Mouse (Mus musculus) spleen, adult 12 weeks (tissue): ENCODE results near the gene Aff1.

Experiments
- DNase-seq: peaks from one replicate; pipeline ENCODE4 v3.0.0; 2022; ENCODE audit warnings: low spot score

Aff1 gene

DNA sequence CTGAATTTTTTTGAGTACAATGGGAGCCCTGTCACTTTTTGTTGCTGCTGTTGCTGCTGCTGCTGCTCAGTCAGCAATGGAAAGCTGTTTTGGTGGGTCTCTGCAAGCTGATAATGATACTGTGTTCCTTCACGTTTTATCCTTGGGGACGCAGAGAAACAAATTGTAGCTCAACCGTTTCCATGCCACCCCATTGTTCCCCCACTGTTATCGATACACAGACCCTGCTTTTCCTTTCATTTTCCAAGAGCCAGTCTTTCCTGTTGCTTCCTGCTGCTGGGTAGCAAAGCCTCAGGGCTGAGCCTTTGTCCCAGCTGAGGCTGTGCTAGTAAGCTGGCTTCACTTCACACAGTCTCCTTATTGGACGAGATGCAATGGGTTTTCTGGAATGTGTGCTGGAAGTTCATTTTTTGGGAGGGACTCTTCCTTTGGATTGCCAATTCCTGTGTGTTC lies 81.0 kb downstream of the Aff1 start:
- DNase-seq, result no peak

DNA sequence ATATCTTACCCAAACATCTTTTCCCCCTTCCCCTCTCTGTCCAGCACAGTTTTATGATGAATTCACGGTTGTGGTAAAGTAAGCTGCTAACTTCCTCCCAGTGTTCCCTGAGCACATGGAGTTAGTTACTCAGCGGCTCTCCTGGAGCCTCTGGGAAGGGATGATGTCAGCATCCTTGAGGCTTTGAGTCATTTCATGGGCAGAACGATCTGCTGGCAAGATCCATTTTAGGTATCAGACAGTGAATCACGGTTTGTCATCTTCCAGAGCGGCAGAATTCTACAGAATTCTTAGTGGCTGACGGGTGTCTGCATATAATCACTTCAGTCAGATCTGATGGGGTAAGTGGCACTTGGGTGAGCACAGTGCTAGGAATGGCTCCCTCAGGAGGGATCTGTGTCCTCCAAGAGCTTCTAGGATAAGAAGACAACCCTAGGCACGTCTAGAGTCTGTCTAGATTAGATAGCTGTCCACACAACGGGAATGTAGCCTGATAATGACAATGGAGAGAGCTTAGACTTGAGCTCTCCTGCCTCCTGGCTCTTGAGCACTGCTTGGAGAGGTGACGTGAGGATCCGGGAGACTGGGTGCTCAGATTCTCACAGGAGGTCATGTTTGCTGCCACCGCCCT lies 82.6 kb downstream of the Aff1 start:
- DNase-seq, result no peak

DNA sequence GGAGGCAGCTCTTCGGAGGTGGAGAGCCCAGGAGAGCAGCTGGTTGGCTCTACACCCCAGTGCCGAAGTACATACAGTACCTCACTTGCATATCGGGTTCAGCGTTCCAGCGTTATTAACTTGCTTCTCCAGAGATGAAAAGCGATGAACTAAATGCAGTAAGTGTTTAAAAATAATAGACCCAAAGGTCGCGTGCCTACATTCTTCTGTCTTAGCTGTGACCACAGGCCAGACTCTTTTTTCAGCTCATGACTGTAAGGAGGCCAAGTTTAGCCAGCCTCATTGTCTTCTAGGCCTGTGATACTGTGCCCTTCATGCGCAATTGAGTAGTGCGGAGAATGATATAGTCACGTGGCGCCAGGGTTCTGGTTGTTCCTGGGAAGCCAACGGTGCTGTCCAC lies 83.3 kb downstream of the Aff1 start:
- no peak for DNase-seq

DNA sequence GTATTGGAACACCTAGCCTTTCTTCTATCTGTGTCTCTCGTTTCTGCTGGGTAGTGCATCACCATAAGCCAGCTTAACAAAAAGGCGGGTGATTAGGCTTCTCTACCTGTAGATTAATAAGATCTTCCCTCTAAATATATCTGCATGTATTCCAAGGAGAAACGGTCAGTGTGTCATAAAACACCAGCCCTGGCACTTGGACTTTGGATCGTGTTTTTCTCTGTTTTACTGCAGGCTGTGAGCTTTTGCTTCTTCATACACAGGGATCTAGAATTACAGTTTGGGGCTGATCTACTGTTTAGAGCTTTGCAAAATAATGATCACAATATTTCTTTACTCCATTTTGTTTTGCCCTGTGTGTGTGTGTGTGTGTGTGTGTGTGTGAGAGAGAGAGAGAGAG lies 84.7 kb downstream of the Aff1 start:
- DNase-seq, result no peak

DNA sequence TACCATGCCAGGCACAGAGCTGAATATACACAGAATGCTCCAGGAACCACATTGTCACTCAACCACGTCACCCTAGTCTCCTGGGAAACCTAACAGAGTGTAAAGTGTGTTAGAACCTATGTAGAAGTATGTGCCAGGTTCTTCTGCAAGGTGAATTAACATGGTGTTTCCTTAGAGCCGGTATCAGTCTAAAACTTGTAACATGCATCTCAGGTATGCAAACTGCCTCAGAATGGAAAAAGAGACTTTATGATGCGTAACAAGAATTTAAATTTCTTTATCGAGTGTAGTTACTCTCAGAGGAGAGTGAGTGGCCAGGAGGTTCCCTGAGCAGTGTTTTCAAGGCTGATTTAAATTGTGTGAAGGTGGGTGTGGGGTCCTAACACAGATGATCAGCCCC lies 85.3 kb downstream of the Aff1 start:
- no peak for DNase-seq

DNA sequence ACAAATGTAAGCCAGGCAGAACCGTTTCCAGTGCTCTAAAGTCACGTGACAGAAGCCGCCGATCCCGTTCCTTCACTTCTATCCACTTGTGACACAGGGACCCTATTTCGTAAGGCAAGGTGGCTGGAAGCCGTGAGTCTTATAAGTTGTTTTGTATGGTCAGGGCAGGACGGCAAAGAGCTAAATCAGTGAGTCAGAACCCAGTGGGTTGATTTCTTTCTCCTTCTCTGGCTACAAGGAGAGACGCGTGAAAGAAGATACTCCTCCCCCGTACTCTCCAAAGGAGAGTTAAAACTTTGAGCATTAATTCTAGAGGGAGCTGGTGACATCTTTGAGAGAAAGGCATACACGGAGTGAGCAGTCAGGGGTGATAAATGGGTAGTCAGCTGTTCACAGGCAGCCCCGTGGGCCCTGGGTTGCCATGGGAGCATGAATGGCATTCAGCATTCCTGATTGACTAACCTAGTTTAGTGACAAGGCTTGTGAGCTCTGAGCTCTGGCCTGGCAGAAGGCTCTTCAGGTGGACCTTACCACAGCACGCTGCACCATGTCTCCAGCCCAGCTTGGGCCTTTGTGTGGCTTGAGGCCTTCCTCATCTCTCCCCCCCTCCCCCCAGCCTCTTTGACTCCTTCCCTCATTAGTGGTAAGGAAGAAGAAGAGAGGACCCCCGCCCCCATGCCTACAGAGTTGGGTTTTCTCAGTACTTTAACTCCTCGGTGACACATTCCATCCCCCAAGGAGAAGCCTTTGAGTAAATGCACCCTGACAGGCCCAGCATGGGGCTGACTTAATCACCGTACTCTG lies 86.3 kb downstream of the Aff1 start:
- no peak for DNase-seq

DNA sequence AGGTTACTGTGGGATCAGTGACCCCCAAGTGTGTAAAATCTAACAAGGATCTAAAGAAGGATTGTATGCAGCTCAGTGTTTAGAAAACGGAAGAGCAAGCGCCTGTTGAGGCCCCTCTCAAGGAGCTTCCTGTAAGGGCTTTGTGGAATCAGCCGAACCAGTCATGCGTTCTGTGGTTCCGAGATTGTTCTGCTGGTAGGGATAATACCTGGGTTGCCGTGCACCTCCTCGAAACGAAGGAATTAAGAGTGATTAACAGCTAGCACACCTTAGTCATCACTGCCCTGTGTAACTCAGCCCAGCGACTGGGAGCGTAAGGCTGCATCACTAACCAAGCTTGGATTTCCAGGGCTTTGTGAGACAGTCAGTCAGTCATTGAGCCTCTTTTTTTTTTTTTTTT lies 87.7 kb downstream of the Aff1 start:
- no peak for DNase-seq

DNA sequence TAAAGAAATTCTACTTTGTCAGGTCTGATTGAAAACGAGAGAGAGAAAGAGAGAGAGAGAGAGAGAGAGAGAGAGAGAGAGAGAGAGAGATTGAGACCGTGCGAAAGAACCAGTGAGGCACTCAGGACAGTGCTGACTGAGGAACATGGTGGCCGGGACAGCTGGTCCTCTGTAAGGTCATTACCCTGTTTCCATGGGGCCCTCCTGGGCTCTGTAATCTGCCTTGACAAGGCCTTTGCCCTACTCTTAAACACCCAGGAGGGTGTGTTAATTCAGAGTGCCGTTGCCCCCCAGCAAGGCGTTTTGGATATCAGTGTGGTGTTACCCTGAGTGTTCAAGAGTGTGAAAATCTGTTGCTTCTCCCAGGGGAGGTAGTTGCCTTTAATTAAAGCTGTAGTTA lies 88.1 kb downstream of the Aff1 start:
- DNase-seq, result no peak

DNA sequence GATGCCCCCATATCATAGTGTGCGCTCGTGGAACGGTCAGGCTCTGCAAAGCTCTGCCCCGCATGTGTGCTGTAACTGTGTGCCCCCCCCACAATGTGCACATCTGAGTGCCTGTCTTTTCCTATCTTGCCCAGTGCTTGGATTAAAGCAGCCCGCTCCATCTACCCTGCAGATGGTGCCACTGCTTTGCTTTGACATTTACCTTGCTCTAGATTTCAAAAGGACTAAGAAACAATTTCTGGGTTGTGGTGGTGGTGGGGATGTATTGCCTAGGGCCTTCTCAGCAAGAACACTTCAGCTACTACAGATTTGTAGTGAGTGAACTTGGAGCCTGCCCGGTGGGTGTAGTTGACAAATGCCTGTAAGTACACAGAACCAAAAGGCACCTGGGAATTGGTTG lies 88.7 kb downstream of the Aff1 start:
- no peak for DNase-seq

DNA sequence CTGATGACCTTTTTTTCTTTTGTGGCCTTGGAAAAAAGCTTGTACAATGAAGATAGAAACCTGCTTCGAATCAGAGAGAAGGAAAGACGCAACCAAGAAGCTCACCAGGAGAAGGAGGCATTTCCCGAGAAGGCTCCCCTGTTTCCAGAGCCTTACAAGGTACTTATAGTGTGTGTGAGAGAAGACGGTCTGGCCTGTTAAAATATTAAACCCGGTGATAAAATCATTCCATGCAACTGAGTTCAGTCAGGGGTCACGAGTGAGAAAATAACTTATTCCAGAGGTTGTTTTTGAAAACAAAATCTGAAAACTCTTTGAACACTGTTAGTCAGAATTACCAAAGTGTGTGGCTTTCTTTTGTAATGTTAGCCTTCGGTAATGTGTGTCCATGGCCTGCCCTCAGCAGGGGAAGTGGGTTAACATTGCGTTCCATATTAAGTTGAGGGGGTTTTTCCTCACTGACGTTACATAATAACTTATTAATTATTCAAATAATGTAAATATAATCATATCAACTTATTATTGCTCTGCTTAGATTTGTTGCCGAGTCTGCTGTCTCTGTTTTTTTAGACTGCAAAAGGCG lies 91.0 kb downstream of the Aff1 start:
- DNase-seq, result no peak

DNA sequence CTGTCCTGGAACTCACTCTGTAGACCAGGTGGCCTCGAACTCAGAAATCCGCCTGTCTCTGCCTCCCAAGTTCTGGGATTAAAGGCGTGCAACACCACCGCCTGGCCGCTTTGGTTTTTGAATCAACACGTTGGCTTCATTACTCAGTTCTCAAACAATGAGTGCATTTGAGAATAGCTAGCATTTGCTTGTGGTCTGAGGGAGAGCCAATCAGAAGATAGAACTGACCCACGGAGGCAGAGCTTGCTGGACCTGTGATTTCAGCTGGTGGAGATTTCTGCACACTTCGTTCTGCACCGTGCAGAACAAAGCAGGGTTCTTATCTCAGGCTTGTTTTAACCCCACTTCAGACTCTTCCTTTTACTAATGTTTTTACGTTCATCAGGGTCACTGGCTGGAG lies 93.9 kb downstream of the Aff1 start:
- DNase-seq, result no peak

DNA sequence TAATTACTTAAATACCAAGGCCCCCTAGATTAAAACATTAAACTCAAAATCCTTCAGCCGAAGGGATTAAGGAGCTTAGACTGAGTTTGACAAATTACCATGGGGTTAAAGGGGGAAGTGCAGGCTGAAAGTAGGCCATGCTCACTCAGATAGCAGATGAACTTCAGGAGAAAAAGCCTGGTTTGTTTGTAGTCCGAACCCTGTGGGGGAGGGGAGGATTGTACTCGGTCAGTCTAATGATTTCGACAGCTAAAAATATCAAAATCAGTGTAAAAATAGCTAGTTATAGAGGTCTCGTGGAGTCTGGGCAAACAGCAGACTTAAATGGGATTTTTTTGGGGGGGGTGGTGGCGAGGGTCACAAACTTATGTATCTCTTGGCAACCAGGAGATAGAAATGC lies 96.3 kb downstream of the Aff1 start:
- no peak for DNase-seq

DNA sequence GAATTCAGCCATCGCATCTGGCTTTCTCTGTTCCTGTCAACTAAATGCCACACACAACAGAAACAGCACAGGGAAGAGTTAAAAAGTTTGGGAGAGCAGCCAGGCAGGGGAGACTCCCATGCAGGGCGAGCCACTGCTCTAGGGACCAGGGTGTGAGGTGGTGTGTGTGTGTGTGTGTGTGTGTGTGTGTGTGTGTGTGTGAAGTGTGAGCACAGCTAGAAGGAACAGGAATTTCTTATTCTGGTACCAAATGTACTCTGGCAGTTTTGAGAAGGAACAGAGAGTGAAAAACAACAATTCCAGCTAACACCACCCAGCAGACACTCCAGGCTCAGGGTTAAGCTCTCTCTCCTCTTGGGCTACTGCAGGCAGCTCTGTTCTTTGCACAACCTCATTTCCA lies 96.8 kb downstream of the Aff1 start:
- no peak for DNase-seq

DNA sequence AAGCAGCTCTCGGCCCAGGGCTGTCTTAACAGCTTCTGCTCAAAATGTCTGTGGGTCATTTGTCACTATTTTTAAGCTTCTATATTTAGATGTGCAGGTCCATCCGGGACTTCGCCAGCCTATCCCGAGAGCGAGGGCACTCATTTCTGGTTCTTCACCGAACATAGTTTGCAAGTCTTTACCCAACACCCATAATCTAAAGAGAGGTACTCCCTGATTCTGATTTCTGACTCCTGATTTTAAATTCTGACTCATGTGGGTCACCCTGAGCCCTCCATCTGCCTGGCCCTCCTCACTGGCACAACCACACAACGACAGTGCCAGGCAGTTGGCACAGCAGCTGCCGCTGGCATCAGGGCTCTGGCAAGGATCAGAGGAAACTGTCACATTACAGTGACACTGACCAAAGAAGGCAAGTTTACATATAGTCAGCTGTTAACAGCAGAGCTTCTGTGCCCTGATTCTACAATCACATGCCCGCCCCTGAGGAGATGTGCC lies 97.5 kb downstream of the Aff1 start:
- DNase-seq, result no peak

DNA sequence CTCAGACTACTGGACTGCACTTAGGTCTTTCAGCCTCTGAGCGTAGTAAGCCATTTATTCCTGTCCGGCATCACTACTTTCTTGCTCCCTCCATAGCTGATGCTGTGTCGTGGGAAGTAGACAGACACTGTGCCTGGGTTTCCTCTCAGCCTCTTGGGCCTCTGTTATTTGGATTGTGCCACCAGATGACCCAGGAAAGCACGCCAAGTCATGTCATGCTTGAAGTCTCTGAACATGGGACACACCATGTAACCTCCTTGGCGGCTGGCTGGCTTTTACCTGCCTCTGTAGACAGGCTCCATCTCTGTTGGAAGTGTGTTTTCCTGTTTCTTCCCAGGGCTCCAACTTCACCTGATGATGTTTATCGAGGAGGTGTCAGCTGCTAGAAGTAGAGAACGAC lies 99.6 kb downstream of the Aff1 start:
- no peak for DNase-seq

DNA sequence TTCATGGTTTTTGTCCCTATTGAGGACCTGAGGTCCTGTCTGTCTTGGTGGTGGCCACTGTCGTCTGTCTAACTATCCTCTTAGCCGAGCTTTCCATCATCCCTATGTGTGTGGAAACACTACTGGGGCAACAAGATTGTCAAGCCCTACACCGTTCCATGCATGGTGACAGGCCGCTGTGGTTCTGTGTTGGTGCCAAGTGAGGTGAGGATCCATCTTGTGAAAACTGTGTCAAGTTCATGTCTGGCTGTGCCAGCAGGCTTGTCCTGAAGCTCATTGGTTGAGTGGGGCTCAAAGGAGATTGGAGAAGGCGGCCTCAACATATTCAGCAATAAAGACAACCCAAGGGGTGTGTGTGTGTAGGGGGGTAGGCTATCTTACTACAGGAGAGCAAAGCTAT lies 102.9 kb downstream of the Aff1 start:
- DNase-seq, result no peak

DNA sequence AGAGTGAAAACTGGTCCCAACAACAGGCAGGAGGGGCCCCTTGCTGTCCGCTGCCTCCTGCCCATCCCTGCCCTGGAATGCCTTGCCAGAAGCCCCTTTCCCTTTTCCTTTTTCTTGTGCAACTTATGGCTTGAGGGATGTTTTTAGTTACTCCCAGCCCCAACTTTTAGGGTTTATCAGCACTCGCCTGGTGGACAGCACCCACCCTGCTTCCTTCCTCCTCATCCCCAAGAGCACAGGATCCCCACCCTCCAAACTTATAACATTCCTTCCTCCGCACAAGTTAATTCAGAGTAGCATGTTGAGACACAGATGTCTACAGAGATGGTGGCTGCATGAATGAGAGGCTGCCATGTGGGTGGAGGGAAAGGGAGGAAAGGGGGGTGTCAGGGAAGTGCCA lies 103.9 kb downstream of the Aff1 start:
- no peak for DNase-seq

DNA sequence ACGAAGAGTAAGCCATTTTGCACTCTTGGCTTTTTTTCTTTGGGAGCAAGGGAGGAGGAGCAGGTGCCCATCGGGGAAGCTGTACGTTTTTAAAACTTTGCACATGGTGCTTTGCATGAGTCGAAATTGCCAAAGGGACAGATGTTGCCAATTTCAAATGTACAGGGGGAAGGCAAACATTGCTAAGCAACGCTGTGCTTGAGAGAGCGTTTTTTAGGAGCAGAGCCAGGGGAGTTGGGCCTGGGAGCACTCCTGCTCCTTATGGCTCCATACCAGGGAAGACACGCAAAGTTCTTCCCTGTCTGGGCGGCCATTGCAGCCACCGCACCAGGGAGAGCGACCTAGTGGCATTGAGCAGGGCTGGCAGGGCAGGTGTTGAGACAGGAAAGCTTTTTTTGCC lies 105.6 kb downstream of the Aff1 start:
- no peak for DNase-seq

DNA sequence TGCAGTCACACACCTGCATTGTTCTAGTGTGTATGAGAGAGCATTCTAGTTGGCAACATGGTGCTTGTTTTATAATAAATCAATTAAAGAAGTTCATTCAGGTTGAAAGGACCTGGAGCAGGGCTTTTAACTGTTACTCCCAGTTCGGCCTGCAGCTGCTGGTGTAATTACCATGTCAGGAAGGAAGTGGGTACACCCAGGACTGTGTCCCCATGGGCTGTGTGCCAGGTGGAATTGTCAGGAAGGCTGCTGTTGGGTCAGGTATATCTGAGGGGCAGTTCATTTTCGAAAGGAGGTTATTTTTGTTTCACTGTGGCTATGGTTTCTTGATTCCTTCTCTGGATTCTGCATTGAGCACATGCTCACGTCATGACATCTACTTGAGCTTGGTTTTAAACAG lies 107.3 kb downstream of the Aff1 start:
- DNase-seq, result no peak

DNA sequence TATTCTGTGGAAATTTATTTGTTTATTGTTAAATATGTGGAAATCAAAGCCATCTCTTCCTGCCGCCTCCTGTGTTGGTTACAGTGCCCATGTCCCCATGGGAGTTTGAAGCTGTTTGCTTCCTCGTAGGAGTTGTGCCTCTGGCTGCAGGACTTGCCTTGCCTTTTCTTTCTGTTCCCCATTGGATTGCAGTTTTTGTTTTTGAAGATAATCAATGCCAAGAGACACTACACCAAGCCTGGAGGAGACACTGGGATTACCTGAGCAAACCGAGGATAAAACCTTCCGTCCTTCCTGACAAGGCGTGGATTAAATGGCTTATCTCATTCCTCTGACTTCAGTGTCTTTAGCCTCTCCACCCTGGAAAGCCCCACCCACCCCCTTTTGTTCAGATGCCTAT lies 107.8 kb downstream of the Aff1 start:
- DNase-seq, result no peak

DNA sequence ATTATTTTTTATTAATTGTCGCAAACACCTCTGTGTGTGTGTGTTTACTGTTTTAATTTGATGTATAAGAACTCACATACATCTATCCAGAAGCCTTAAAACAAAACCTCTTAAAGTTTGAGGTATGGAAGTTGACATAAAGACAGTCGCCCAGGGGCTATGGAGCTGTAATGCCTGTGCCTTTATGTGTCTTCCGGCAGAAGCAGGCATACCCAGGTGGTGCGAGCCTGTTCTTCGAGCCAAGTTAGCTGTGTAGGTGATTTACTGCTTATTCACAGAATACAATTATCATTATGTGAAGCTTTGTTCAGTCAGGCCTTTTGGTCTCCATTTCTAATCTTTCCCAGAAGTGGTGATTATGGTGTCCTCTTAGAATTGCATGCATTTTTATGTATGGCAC lies 111.2 kb downstream of the Aff1 start:
- no peak for DNase-seq

DNA sequence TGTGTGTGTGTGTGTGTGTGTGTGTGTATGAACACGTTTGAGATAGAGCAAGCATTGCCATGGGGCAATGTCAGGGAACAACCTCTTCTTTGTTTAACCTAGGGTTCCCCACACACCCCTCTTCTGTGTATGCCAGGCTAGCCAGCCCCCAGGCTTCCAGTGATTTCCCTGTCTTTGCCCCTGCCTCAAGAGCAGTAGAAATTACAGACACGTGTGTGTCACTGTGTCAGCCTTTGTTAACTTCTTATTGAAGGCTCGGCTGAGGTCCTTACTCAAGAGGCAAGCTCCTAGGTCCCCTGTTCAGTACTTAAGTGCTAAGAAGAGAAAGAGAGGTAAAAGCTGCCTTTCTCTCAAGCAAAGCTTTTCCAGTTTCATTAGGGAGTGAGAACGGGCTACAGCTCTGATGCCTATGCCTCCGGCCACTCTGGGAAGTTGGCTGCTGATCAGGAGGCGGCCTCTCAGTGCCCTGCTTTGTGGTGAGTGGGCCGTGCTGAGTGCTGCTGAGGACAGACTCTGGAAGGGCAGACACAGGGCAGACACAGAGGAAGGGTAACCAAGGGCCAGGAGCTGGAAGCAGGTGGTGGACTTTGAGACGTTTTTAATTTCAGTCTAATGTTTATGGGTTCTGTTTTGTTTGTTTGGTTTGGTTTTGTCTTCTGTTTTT lies 111.9 kb downstream of the Aff1 start:
- no peak for DNase-seq
